Mouse (Mus musculus) embryonic fibroblast, embryonic 13.5 days (primary cell): ENCODE measurements at regions not wholly inside any gene's neighbourhood (a gene's known extent, or its start where the extent isn't known, plus 50 kb on each side); places are given as distances from the start of the nearest gene placed in this dataset.

ENCODE experiments used
- H3K27ac ChIP-seq: 2 replicates; pipeline ENCODE4 v1.5.1; 2012; ENCODE audit warnings: low read length, control low read depth, inconsistent platforms; ENCODE audit not compliant: insufficient read depth
- H3K4me1 ChIP-seq: 2 replicates; pipeline ENCODE4 v1.6.1; 2011; ENCODE audit warnings: low read length; ENCODE audit not compliant: control insufficient read depth, insufficient read depth
- H3K4me3 ChIP-seq: 2 replicates; pipeline ENCODE4 v1.5.1; 2011; ENCODE audit warnings: mild to moderate bottlenecking, control low read depth, low read length; ENCODE audit not compliant: insufficient read depth
- CTCF ChIP-seq: IDR thresholded peaks from 2 replicates; pipeline ENCODE4 v1.5.1; 2011; ENCODE audit warnings: mild to moderate bottlenecking, control low read depth, low read length, moderate library complexity, borderline replicate concordance; ENCODE audit not compliant: insufficient read depth
- POLR2A ChIP-seq: IDR thresholded peaks from 2 replicates; pipeline ENCODE4 v1.6.1; 2011; ENCODE audit warnings: low read depth, mild to moderate bottlenecking, control low read depth, low read length, moderate library complexity

DNA sequence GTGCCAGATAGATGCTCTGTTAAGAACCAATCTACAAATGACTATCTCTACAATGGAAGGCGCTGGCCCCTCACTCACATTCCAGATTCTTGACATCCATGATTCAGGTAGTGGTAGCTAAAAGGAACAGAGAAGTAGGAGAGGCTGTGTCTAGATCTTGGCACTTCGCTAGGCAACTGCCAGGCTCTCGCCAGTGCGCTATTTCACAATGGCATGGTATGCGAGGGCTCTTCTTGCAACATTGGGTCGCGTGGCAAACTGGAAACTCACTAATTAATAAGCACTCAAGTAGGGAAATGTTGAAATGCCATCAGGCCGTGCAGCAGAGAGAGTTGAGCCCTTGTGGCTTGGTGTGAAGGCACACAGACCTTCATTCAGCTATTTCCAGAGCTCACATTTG lies 50.3 kb upstream of the Il12b start:
- Histone ChIP-seq H3K4me3 (no peak overlapping the region), H3K27ac (no peak overlapping the region), H3K4me1 (no peaks in the 10 kb centered on the region)
- TF ChIP-seq POLR2A = no peak
- TF ChIP-seq CTCF = no peak
